Comparison of ENCODE assay signal across 30 mouse cellular contexts in the genomic region with DNA sequence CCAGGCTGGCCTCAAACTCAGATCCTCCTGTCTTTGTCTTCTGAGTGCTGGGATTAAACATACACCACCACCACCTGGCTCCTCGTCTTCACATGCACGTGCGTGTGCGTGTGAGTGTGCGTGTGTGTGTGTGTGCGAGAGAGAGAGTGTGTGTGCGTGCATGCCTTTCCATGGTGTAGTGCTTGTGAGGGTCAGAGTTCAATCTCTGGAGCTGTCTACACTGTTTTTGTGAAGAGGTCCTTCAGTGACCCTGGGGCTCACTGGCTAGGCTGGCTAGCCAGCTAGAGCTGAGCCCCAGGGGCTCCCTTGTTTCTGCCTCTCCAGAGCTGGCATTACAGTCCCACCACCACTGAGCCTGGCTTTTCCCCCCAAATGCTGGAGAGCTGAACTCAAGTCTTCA. TPM values are rescaled to one million over a fixed set of nuclear protein-coding genes. Genes with fewer than 3 reads are reported as not detected.
DNase-seq lines count a peak whose midpoint lies in the region; ATAC-seq lines count a peak whose summit lies in the region.
"Had no signal": no experiment of that assay in that cellular context is flagged by ENCODE, and none has a peak within 500 bp of the region (broad histone marks: within the 10 kb centered on the region; RNA-seq: fewer than 3 reads in every experiment).

No protein-coding gene starts in this region.

- H3K9me3 ChIP-seq in kidney, embryonic 16.5 days (ENCODE audit: low read length), result no peaks in the 10 kb centered on the region
- H3K9me3 ChIP-seq in midbrain, embryonic 13.5 days, result no peaks in the 10 kb centered on the region
- H3K9me3 ChIP-seq in midbrain, embryonic 11.5 days (ENCODE audit: control insufficient read depth, low read length), result no peaks in the 10 kb centered on the region
- H3K9me3 ChIP-seq: forebrain, embryonic 13.5 days; G1E; heart, embryonic 10.5 days; heart, embryonic 13.5 days had no signal

- H3K9ac ChIP-seq in kidney, embryonic 16.5 days (replicated peaks; ENCODE audit: low read length), result no peak overlapping the region
- no peak overlapping the region for H3K9ac ChIP-seq in midbrain, embryonic 13.5 days (replicated peaks)
- H3K9ac ChIP-seq in midbrain, embryonic 11.5 days (ENCODE audit: low read length), result no peak overlapping the region
- H3K9ac ChIP-seq: heart, embryonic 13.5 days; hindbrain, embryonic 14.5 days had no signal

- WGBS in kidney, embryonic 16.5 days, result 81% methylated on average over 7 of the region's 7 CpGs
- WGBS in midbrain, embryonic 13.5 days, result 93% methylated on average over 7 of the region's 7 CpGs
- WGBS in midbrain, embryonic 11.5 days, result 92% methylated on average over 7 of the region's 7 CpGs

- ATAC-seq in kidney, embryonic 16.5 days (ENCODE audit: low FRiP score, low TSS enrichment), result no peak
- no peak for ATAC-seq in midbrain, embryonic 13.5 days
- ATAC-seq in midbrain, embryonic 11.5 days (ENCODE audit: low FRiP score), result no peak
- ATAC-seq: forebrain, embryonic 13.5 days; forebrain, embryonic 16.5 days; hindbrain, postnatal 0 days; Patski had no signal

- no peaks in the 10 kb centered on the region for H3K27me3 ChIP-seq in kidney, embryonic 16.5 days (ENCODE audit: insufficient read depth, low read length)
- H3K27me3 ChIP-seq in midbrain, embryonic 13.5 days, result no peaks in the 10 kb centered on the region
- H3K27me3 ChIP-seq in midbrain, embryonic 11.5 days (ENCODE audit: control insufficient read depth, insufficient read depth, low read length), result no peaks in the 10 kb centered on the region
- H3K27me3 ChIP-seq: CH12.LX; forebrain, embryonic 13.5 days had no signal

- peak; percentile 9 for DNase-seq in cerebellum, adult 11 months
- no peak for DNase-seq in cerebellum, adult 9-11 months
- peak; percentile 25 to 39 for DNase-seq in kidney, adult 8-10 months
- DNase-seq in kidney, postnatal 10 days, result no peak
- DNase-seq in kidney, postnatal 4 days, result no peak
- DNase-seq in midbrain, embryonic 11.5 days (ENCODE audit: low spot score, missing footprints), result no peak
- DNase-seq: adrenal gland, postnatal 10 days; B cell, adult 2 months; gastrocnemius, postnatal 10 days; gastrocnemius, postnatal 36 days; heart, adult 2 months; heart, postnatal 14 days; heart, postnatal 4 days had no signal

- no peak overlapping the region for H3K27ac ChIP-seq in kidney, embryonic 16.5 days (ENCODE audit: low read length)
- peak overlapping the region; percentile 20; the same call in 1 of the 2 replicates for H3K27ac ChIP-seq in midbrain, embryonic 13.5 days
- H3K27ac ChIP-seq in midbrain, embryonic 11.5 days (ENCODE audit: low read depth, low read length), result no peak overlapping the region
- H3K27ac ChIP-seq: forebrain, embryonic 13.5 days; heart, adult 2 months; heart, embryonic 10.5 days; heart, embryonic 13.5 days; hindbrain, embryonic 14.5 days; hindbrain, postnatal 0 days had no signal

- peak overlapping the region; percentile 18 for H3K4me3 ChIP-seq in kidney, embryonic 16.5 days (ENCODE audit: low read length)
- no peak overlapping the region for H3K4me3 ChIP-seq in midbrain, embryonic 13.5 days (replicated peaks)
- H3K4me3 ChIP-seq in midbrain, embryonic 11.5 days (ENCODE audit: low read depth, low read length), result no peak overlapping the region
- H3K4me3 ChIP-seq: forebrain, embryonic 10.5 days; forebrain, embryonic 13.5 days; heart, adult 2 months; heart, embryonic 10.5 days; heart, embryonic 13.5 days had no signal

- H3K4me1 ChIP-seq in kidney, embryonic 16.5 days (ENCODE audit: insufficient read depth, low read length), result no peaks in the 10 kb centered on the region
- peaks cover 10% of the 10 kb centered on the region for H3K4me1 ChIP-seq in midbrain, embryonic 13.5 days (replicated peaks)
- H3K4me1 ChIP-seq in midbrain, embryonic 11.5 days (ENCODE audit: control insufficient read depth, insufficient read depth, low read length), result no peaks in the 10 kb centered on the region
- H3K4me1 ChIP-seq: heart, embryonic 10.5 days; heart, embryonic 13.5 days had no signal

- H3K36me3 ChIP-seq in kidney, embryonic 16.5 days (ENCODE audit: insufficient read depth, low read length), result no peaks in the 10 kb centered on the region
- H3K36me3 ChIP-seq in midbrain, embryonic 13.5 days, result no peaks in the 10 kb centered on the region
- no peaks in the 10 kb centered on the region for H3K36me3 ChIP-seq in midbrain, embryonic 11.5 days (ENCODE audit: control insufficient read depth, insufficient read depth, low read length)
- H3K36me3 ChIP-seq: forebrain, embryonic 10.5 days; G1E; heart, embryonic 10.5 days; heart, embryonic 13.5 days had no signal

- H3K4me2 ChIP-seq in kidney, embryonic 16.5 days (replicated peaks; ENCODE audit: low read depth, low read length), result peak overlapping the region; percentile 14
- no peak overlapping the region for H3K4me2 ChIP-seq in midbrain, embryonic 13.5 days (replicated peaks)
- H3K4me2 ChIP-seq in midbrain, embryonic 11.5 days, result no peak overlapping the region
- H3K4me2 ChIP-seq: forebrain, embryonic 13.5 days; heart, embryonic 13.5 days; hindbrain, embryonic 14.5 days had no signal

RNA-seq across cellular contexts. Expression of a gene that starts 1.3 kb away (rescaled TPM):
- 27.4 and 27.7 TPM in 2 replicates for polyA plus RNA-seq in kidney, embryonic 16.5 days (2015; fragmentation: Nextera tagmentation; extraction: Ambion mirVana)
- polyA plus RNA-seq in midbrain, embryonic 13.5 days (2015; fragmentation: Nextera tagmentation; extraction: Ambion mirVana), result 0.19 TPM in 1 of 2 replicates, not detected in the other
- not detected in 2 replicates for polyA plus RNA-seq in midbrain, embryonic 11.5 days (2014; fragmentation: Nextera tagmentation; extraction: Ambion mirVana)
- polyA plus RNA-seq: brain, embryonic 14.5 days; embryonic facial prominence, embryonic 11.5 days; embryonic facial prominence, embryonic 14.5 days; forebrain, embryonic 10.5 days; forebrain, embryonic 13.5 days; forebrain, embryonic 16.5 days; G1E; heart, adult 2 months; heart, embryonic 10.5 days; heart, embryonic 13.5 days; heart, embryonic 16.5 days; hindbrain, embryonic 11.5 days; hindbrain, embryonic 14.5 days; Patski had no signal

Comparison
In these comparisons a context has a peak if more than half of its experiments do, and no peak if none do; other contexts are left out.
1. DNase-seq: peak in cerebellum, adult 11 months (single experiment) and kidney, adult 8-10 months (2 of 2); none in cerebellum, adult 9-11 months (single experiment), kidney, postnatal 10 days (single experiment), kidney, postnatal 4 days (0 of 2) and midbrain, embryonic 11.5 days (single experiment).
2. RNA of a gene that starts 1.3 kb away (polyA plus RNA-seq): 27.4 to 27.7 TPM in kidney, embryonic 16.5 days; 0.19 TPM in midbrain, embryonic 13.5 days and not detected in midbrain, embryonic 11.5 days; every median in the first group is over 10 times any median in the second.